Mouse (Mus musculus) retina, postnatal 1 day (tissue): ENCODE measurements around the gene Inpp5b.
"Not testable (repeated sequence)": the region's sequence is repeated elsewhere in the genome, so short reads cannot be mapped to it uniquely, and the experiment has no call there.

Source experiments
- DNase-seq: peaks from one replicate; pipeline ENCODE4 v3.0.0-alpha.2; 2012

The Inpp5b gene

DNA sequence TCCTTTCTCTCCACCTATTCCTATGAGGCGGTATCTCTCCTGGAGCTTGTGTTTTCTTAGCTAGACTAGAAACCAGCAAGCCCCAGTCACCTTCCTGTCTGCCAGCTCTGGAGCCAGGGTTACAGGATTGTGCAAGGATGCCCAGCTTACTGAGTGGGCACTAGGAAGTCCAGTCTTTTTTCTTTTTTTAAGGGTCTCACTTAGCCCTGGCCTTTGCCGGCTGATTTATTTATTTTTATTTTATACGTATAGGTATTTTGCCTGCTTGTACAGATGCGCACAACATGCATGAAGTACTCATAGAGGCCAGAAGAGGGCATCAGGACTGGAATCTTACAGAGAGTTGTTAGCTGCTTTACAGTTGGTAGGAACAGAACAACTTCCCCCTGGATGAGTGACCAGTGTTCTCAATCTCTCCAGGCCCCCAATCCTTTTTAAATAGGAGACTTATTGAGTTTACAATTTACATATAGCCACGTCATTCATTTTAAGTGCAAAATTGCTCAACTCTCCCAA is 30.8 kb upstream of the Inpp5b start:
- DNase-seq: peak; percentile 72

DNA sequence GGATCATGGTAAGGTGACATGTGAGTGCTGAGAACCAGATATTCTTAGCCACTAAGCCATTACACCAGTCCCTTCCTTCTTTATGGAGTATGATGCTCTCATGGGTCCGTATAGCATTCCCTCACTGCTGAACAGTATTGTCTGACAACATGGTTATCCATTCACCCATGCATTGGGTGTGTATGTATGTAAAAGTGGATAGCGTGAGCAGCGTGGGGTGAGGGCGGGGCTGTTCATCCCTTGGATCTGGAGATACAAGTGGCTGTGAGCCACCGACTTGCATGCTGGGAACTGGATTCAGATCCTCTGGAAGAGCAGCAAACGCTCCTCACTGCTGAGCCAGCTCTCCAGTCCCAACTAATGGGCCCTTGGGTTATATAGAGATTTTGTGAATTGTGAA is 29.0 kb upstream of the Inpp5b start:
- DNase-seq: no peak

DNA sequence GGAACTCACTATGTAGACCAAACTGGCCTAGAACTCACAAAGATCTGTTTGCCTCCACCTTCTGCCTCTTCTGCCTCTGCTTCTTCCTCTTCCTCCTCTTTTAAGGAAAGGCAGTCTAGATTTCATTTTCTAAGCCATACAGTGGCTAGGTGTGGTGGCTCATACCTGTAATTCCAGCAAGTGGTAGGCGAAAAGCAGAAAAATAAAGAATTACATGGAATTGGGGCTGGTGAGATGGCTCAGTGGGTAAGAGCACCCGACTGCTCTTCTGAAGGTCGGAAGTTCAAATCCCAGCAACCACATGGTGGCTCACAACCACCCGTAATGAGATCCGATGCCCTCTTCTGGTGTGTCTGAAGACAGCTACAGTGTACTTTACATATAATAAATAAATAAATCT is 27.8 kb upstream of the Inpp5b start:
- not testable (repeated sequence) for DNase-seq

DNA sequence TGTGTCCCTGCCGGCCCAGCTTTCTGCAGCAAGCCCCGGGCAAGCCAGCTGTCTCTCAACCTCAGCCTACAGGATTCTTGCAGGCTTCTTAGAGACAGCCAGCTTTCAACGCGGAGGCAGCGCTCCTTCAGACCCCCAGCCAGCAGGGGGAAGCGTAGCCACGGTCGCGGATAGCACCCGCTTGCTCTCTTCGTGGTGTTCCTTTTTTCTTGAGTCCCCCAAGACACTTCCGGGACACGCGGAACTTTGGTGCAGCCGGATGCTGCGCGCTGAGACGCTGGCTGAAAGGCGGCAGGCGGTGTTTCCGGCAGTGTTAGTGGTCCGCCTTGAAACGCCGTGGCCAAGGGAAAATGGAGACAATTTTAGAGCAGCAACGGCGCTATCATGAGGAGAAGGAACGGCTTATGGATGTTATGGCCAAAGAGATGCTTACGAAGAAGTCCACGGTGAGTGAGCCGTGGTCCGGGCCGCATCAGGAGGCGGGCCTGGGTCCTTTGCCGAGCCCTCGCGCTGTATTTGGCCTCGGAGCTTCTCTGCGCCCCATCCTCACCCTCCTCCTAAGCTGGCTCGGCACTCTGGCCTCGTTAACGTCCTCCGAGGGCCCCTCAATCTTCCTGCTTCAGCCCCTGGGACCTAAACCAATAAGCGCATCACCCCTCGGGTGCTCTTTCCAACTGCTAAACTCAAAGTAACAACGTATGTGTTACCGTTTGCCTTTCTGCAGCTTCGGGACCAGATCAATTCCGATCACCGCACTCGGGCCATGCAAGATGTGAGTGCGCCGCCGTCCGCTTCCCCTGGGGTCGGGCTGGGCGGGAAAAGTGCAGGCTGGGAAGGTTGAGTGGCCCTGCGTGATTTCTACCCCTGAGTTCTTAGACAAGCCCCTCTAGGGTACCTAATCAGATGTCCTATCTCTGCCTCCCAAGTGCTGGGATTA is 26.8 kb upstream of the Inpp5b start, which contains the start of gene Sf3a3:
Gene Sf3a3 (plus strand): TSS at position 232 of the 937 bp plus-strand sequence.
- peak; percentile 99 for DNase-seq

DNA sequence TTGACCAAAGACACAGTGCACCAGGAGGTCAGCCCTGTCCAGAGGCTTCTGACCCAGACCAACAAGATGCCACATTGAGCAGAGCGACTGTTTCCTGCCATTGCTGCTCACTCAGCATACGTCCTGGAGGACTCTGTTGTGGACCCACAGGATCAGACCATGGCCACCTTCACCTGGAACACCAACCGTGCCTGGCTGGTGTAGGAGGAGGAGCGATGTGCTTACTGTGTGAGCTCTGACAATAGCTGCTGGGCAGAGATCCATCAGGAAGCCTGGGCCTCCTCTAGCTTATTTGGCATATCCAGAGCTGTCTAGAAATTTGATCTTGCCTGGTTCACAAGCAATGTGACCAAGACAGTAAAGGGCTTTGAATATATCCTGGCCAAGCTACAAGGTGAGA is 22.5 kb upstream of the Inpp5b start:
- no peak for DNase-seq

GRCm38 (mm10) chr4:124726121-124726520 is 15.5 kb upstream of the Inpp5b start:
- no peak for DNase-seq

DNA sequence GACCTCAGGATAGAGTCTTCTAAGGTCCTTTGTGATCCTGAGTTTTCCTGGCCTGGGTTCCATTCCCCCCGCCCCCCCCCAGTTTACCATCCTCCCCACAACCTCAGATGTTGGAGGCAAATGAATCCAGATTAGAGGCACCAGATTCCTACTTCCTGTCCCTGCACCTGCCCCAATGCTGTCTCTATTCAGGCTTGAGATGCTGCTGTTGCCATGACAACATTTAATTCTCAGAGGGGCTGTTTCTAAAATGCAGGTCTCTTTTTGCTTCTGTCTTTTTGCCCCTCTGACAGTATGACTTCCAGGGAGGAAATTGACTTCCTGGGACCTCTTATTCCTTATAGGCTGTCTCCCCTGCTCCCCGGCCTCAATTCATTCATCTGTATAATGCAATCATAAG is 4.7 kb upstream of the Inpp5b start:
- DNase-seq: peak; percentile 30

DNA sequence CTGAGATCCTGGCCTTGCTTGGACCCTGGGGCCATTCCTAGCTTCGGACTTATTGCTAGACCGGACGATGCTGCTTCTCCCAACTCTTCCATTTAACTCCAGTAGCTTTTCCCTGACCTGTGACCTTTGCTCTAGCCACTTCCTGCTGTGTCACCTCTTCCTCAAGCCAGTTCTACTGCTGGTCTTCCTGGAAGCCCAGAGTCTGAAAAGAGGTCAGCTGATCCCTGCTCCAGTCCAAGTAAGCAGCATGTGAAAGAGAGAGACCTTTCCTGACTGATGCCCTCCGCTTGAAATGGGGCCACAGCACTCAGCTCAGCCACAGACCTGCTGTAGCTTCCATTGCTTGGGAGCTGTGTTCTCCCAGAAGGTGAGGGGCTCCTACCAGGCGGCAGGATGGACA is 4.2 kb upstream of the Inpp5b start:
- no peak for DNase-seq

DNA sequence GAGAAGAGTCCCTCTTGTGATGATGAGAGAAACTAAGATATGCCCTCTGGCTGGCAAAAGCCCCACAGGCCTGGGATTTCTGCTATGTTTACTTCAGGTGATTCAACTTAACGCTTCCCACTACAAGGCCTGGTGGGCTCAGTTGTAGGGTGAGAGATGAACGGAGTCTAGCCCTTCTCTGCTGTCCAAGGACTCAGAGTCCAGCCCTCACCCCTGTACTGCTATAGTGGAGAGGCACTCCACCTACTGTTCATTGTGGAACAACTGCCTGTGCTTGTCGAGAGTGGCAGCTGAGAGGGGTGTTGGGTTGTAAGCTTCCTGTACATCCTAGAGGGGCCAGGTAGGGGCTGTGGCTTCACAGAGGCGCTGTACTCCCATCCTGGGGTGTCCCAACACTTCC is 3.6 kb upstream of the Inpp5b start:
- DNase-seq: no peak

DNA sequence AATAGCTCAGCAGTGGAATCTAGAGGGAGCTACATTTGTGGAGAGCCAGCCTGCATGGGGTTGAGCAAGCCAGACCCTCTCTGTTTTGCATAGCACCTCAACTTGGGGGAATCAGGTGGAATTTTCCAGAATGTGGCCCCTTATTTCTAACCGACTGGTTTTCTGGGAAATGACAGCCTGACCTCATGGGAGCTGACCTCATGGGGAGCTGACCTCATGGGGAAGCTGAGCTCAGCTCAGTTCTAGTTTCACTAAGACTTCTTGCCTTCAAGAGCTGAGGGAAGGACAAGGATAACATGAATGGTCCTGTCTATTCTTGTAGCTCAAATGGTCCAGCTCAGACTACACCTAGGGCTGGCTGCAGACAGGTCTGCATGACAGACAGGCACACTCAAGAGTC is 2.9 kb upstream of the Inpp5b start:
- DNase-seq: no peak

GRCm38 (mm10) chr4:124742839-124743238 is 1.2 kb downstream of the Inpp5b start:
- no peak for DNase-seq

- no peak for DNase-seq
Observed at GRCm38 (mm10) chr4:124746577-124746976, 4.9 kb downstream of the Inpp5b start.

GRCm38 (mm10) chr4:124747851-124748250 is 6.2 kb downstream of the Inpp5b start:
- no peak for DNase-seq

GRCm38 (mm10) chr4:124751300-124752250 is 9.9 kb downstream of the Inpp5b start:
- peak; percentile 99 for DNase-seq

DNA sequence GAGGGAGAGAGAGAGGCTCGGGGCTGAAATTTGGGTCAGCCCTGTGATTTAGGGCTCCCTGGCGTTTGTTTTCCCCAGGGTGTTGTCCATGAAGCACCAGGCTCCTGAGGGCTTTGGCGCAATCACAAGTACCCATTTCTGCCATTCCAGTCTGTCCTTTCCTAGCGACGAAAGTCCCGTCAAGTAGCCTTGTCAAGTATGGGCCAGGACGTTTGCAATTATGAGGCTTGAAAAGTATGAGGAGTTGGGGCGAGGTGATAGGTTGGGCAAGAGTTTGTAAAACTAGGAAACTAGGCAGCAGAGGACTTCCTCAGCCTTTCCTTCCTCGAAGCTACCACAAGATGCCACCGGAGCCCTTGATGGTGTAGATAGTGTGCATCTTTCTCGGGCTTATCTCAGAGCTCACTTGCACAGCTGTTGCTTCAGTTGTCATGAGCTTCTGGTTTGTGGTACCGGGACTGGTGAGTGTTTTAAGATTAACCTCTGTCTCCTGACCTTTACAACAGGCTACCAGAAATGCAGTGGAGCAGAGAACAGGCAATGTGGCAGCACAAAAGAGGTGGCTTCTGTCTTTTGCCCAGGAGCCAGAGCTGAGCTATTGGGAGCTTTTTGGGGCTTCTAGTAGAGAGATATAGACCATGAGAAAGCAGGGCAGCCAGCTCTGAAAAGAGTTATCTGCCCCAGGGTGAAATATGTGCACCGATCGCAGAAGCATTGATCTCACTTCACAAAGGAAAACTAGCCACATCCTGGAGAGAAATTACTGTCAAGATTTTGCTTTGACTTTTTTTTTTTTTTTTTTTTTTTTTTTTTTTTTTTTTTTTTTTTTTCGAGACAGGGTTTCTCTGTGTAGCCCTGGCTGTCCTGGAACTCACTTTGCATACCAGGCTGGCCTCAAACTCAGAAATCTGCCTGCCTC is 10.9 kb downstream of the Inpp5b start:
- peak; percentile 21 for DNase-seq

DNA sequence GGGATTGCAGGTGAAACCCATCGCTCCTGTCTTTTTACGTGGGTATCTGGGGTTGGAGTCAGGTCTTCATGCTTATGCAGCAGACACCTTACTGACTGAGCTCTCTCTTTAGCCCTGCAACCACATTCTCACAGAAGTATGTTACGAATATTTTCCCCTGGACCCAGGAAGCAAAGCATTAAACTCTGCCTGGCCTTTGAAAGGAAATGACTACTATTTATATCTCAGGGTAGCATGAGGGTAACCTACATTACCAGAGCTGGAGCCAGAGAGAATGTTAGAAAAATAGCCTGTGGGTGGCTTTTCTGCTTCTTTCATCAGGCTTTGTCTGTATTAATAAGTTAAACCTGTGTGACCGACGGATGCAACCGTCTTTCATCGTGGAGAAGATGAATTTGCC is 13.9 kb downstream of the Inpp5b start:
- DNase-seq: no peak

- no peak for DNase-seq
Observed at GRCm38 (mm10) chr4:124759305-124759811, 17.7 kb downstream of the Inpp5b start.

- no peak for DNase-seq
Observed at GRCm38 (mm10) chr4:124761201-124761600, 19.6 kb downstream of the Inpp5b start.

DNA sequence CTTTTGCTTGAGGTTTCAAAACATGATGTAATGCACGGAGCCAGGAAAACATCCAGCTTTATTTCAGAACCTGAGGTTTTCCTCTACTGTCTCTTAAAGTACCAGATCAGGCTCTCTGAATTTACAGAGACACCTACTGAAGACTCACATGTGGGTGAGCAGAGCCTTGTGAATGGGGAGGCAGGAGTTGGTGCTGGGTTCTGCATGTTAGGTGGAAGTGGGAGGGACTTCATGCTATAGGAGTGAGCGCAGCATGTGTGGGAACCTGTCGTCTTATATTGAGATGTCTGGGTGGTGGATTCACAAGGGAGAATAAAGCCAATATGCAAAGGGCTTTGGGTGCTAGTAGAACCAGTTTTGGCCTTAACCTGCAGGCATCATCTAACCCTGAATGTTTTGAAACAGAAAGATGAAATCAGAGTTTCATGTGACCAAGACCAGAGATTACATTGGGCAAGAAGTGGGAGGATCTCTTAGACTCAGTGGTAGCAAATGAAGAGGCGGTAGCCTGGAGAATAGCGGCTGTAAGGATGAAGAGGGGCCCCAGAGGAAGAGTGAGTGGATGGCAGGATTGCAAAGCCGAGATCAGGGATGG is 21.3 kb downstream of the Inpp5b start:
- no peak for DNase-seq

DNA sequence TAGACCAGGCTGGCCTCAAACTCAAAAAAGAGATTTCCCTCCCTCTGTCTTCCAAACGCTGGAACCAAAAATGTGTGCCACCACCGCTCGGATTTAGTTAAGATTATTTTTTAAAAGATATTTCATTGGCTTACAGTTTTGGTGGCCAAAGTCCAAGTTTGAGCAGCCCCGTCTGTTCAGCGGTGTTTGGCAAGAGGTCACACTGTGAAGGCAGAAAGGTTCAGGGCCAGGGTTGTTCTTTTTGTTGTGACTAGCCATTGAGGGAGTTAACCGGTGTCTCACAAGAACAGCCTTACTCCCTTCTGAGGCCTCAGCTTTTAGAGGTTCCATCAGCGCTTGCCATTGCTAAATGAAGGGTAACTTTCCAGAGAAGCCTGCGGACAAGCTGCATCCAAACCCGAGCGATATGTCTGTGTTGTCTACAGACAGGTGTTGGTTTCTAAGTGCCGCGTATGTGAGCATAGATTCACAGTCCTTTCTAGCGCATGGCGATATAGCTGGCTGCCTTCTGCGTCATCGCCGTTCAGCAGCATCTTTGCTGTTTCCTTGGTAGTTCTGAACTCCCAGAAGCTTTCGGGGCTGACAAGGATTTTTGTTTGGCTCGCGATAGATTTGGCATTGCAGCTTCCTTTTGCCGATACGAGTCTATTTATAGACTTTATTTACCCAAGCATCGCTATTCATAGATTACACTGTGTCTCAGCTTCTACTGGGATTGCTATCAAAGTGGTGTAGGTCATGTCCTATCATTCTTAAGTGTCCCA is 24.3 kb downstream of the Inpp5b start:
- DNase-seq: no peak

DNA sequence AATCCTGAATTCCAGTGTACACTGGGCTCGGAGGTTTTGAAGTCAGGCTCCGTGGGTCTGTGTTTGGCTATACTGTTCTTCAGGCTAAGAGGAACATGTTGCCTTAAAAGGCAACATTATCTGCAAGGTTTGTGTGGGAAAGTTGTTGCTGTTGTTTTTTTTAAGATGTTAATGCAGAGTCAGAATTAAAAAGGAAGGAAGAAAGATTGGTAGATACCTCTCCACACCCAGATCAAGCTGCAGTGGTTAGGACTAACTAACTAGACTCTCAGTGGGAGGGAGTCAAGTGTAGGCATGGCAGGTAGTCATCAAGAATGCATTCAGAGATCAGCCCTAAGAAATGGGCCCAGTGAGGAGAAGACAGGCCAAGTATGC is 24.9 kb downstream of the Inpp5b start:
- no peak for DNase-seq
